In genomic region chr14:35430259-35430658, GRCm38 (mm10) we compare ENCODE assay signal across 17 mouse cellular contexts.
"Had no signal": no experiment of that assay in that cellular context is flagged by ENCODE, and none has a peak within 500 bp of the region (broad histone marks: within the 10 kb centered on the region; RNA-seq: fewer than 3 reads in every experiment).

No protein-coding gene starts in this region.

- DNase-seq: kidney, postnatal 25 days; left cerebral cortex, postnatal 4 days; liver, postnatal 0 days; lung, embryonic 14.5 days; thymus, adult 2 months; thymus, postnatal 14 days; thymus, postnatal 4 days had no signal

- H3K9ac ChIP-seq: limb, embryonic 12.5 days; limb, embryonic 15.5 days; liver, embryonic 14.5 days; liver, postnatal 0 days; lung, embryonic 14.5 days; midbrain, embryonic 12.5 days had no signal

- H3K9me3 ChIP-seq: limb, embryonic 12.5 days; limb, embryonic 15.5 days; midbrain, embryonic 12.5 days had no signal

- H3K4me3 ChIP-seq: limb, embryonic 12.5 days; limb, embryonic 15.5 days; midbrain, embryonic 12.5 days had no signal

- H3K4me2 ChIP-seq: limb, embryonic 12.5 days; limb, embryonic 15.5 days; liver, embryonic 11.5 days; lung, embryonic 14.5 days; midbrain, embryonic 12.5 days had no signal

- H3K27ac ChIP-seq: kidney, postnatal 0 days; limb, embryonic 12.5 days; limb, embryonic 15.5 days; liver, embryonic 14.5 days; macrophage; midbrain, embryonic 12.5 days; stomach, postnatal 0 days had no signal

- H3K27me3 ChIP-seq: limb, embryonic 12.5 days; limb, embryonic 15.5 days; midbrain, embryonic 12.5 days had no signal

- H3K4me1 ChIP-seq: limb, embryonic 12.5 days; limb, embryonic 15.5 days; midbrain, embryonic 12.5 days had no signal

- ATAC-seq: liver, postnatal 0 days; lung, postnatal 0 days; midbrain, embryonic 16.5 days had no signal

- H3K36me3 ChIP-seq: limb, embryonic 12.5 days; limb, embryonic 15.5 days; midbrain, embryonic 12.5 days had no signal
